Mouse (Mus musculus): Measurements from ENCODE around the gene Igsf9b. TPM values are rescaled to one million over a fixed set of nuclear protein-coding genes. Genes with fewer than 3 reads are reported as not detected.

Igsf9b gene
- total RNA-seq, 2 experiments from 2014 or later = 71.0 to 72.1 TPM

Other genes with a start within 250 kb of the Igsf9b start
- gene Jam3, start 143.8 kb upstream of the Igsf9b start, total RNA-seq (2021) = 10 to 100 TPM; 20.1 to 24.9 TPM
- gene Spata19, start 97.6 kb downstream of the Igsf9b start, total RNA-seq (2021) = under 1 TPM in 1 of 2 experiments, not detected in 1; 0.61 TPM

All from left cerebral cortex, postnatal 10 days (tissue).